13 mouse cellular contexts compared by ENCODE assay signal in the genomic region with DNA sequence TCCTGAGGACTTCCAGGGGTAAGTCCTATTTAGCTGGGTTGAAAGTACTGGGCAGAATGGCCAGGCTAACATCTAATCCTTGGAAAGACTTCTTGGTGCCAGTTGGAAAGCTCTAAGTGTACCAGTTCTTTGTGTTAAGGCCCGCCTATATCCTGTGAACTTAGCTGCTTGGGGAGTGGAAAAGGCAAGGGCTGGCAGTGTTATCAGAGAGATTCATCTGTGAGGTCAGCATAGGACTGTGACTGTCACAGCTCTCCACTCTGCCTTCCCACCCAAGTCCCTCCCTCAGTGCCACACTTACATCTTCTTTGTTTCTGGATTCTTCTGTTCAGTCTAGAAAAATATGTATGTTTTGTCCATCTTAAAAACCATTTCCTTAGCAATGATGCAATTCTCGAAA.
"Had no signal": no experiment of that assay in that cellular context is flagged by ENCODE, and none has a peak within 500 bp of the region (broad histone marks: within the 10 kb centered on the region; RNA-seq: fewer than 3 reads in every experiment).

No protein-coding gene starts in this region.

- H3K27ac ChIP-seq: liver, embryonic 12.5 days; liver, embryonic 14.5 days; midbrain, embryonic 12.5 days; neural tube, embryonic 12.5 days had no signal

- H3K9me3 ChIP-seq: liver, embryonic 12.5 days; midbrain, embryonic 12.5 days; neural tube, embryonic 12.5 days had no signal

- H3K9ac ChIP-seq: liver, embryonic 12.5 days; liver, embryonic 14.5 days; lung, embryonic 14.5 days; midbrain, embryonic 12.5 days; neural tube, embryonic 12.5 days had no signal

- H3K4me3 ChIP-seq: liver, embryonic 12.5 days; midbrain, embryonic 12.5 days; neural tube, embryonic 12.5 days had no signal

- H3K27me3 ChIP-seq: liver, embryonic 12.5 days; midbrain, embryonic 12.5 days; neural tube, embryonic 12.5 days had no signal

- H3K4me1 ChIP-seq: liver, embryonic 12.5 days; neural tube, embryonic 12.5 days had no signal

- ATAC-seq: liver, embryonic 12.5 days had no signal

- H3K4me2 ChIP-seq: liver, embryonic 12.5 days; lung, embryonic 14.5 days; midbrain, embryonic 12.5 days; neural tube, embryonic 12.5 days had no signal

- H3K36me3 ChIP-seq: liver, embryonic 12.5 days; midbrain, embryonic 12.5 days; neural tube, embryonic 12.5 days had no signal

- DNase-seq: lung, adult 18-20 months; lung, embryonic 14.5 days; lung, postnatal 14 days; lung, postnatal 4 days; midbrain, embryonic 14.5 days; right cerebral cortex, postnatal 14 days; thymus, adult 18-20 months; thymus, postnatal 14 days; thymus, postnatal 36 days had no signal
